Mouse (Mus musculus) neural tube, embryonic 14.5 days (tissue): ENCODE results near the gene Gm12216. TPM values are rescaled to one million over a fixed set of nuclear protein-coding genes. Genes with fewer than 3 reads are reported as not detected.

Source experiments
- ATAC-seq: fragments of 200-750 bp; cut with Nextera tagmentation; 2 replicates; pipeline ENCODE4 v1.8.0; 2017; ENCODE audit warnings: low read depth, mild to moderate bottlenecking, moderate TSS enrichment, moderate library complexity
- H3K27ac ChIP-seq: fragments of 300-500 bp; sonication (generic); 2 replicates; pipeline ENCODE4 v1.5.1; 2014; ENCODE audit warnings: low read depth, mild to moderate bottlenecking, control low read depth, low read length, moderate library complexity, mixed read lengths
- H3K27me3 ChIP-seq: fragments of 300-500 bp; sonication (generic); 2 replicates; pipeline ENCODE4 v1.6.1; 2014; ENCODE audit warnings: low read length; ENCODE audit not compliant: control insufficient read depth, insufficient read depth
- H3K36me3 ChIP-seq: fragments of 300-500 bp; sonication (generic); 2 replicates; pipeline ENCODE4 v1.6.1; 2014; ENCODE audit warnings: low read length, mixed read lengths; ENCODE audit not compliant: control insufficient read depth, insufficient read depth
- H3K4me1 ChIP-seq: fragments of 300-500 bp; sonication (generic); 2 replicates; pipeline ENCODE4 v1.6.1; 2014; ENCODE audit warnings: low read length; ENCODE audit not compliant: control insufficient read depth, insufficient read depth
- H3K4me2 ChIP-seq: fragments of 300-500 bp; sonication (generic); 2 replicates; pipeline ENCODE4 v1.6.1; 2014; ENCODE audit warnings: mild to moderate bottlenecking, low read depth, low read length, control low read depth
- H3K4me3 ChIP-seq: fragments of 300-500 bp; sonication (generic); 2 replicates; pipeline ENCODE4 v1.5.1; 2014; ENCODE audit warnings: low read depth, low read length, control low read depth, mixed read lengths
- H3K9ac ChIP-seq: fragments of 300-500 bp; sonication (generic); replicated peaks from 2 replicates; pipeline ENCODE4 v1.6.1; 2014; ENCODE audit warnings: low read depth, mild to moderate bottlenecking, control low read depth, low read length, mixed read lengths
- H3K9me3 ChIP-seq: fragments of 300-500 bp; sonication (generic); 2 replicates; pipeline ENCODE4 v1.6.1; 2016; ENCODE audit warnings: low read length; ENCODE audit not compliant: control insufficient read depth
- WGBS: fragments of 180-500 bp; shearing (Covaris S2); extraction: QIAGEN DNeasy Blood & Tissue Kit; methylation state at CpG from one replicate; pipeline ENCODE4 v1.1.7; 2014; 5-methylcytosine and 5-hydroxymethylcytosine counted together
- polyA plus RNA-seq: library from polyadenylated mRNA; unstranded; fragments of >200 nt; fragmentation: Nextera tagmentation; extraction: Ambion mirVana; gene quantifications from 2 replicates; pipeline ENCODE4 v1.2.1, GENCODE M21; 2014

Gene Gm12216
- polyA plus RNA-seq, 1 experiment from 2014 or later, result 0.44 TPM

GRCm38 (mm10) chr11:53795813-53796212 is 63.2 kb downstream of the Gm12216 start:
- WGBS, result 63% methylated on average over 8 of the region's 8 CpGs
- Histone ChIP-seq H3K9me3 (no peaks in the 10 kb centered on the region), H3K36me3 (no peaks in the 10 kb centered on the region), H3K27me3 (no peaks in the 10 kb centered on the region), H3K9ac (no peak overlapping the region), H3K27ac (no peak overlapping the region), H3K4me3 (no peak overlapping the region), H3K4me1 (no peaks in the 10 kb centered on the region), H3K4me2 (no peak overlapping the region)
- ATAC-seq, result no peak

DNA sequence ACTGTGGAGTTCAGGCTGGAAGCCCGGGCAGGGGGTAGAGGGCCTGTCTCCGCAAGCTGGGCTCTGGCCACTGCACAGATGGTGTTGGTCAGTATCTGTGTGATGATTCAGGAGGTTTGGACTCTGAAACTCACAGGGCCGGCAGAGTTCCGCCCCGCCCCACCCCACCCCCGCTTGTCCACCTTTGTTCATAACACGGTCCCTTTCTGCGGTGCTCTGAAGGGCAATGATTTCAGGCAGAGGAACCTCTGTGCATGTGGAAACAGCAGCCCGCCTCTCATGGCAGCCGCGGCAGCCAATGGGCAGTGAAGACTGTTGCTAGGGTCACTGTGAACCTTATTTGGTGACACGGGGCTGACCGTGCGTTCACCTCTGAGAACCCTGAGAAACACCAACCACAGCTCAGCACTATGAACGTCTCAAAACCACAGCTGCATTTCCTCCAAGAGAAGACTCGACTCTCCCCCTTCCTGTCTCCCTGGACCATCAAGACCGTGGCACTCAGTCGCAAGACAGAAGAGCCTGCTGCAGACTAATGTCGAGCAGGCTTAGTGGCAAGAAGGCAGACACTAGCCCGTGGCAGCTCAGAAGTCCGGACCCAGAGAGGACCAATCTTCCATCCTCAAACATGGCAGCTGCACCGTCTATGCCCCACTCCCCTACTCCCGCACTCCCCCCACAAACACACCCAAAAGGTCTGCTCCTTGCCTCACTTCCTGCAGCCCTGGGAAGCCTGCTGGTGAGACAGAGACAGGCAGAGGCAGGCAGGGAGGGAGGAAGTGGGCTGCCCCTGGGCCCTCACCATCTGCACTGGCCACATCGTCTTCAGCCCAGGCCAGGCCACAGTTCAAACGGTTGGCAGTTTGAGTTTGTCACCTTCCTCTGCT is 64.1 kb downstream of the Gm12216 start:
- Histone ChIP-seq H3K27ac (no peak overlapping the region), H3K4me2 (no peak overlapping the region), H3K36me3 (no peaks in the 10 kb centered on the region), H3K9me3 (no peaks in the 10 kb centered on the region), H3K4me3 (no peak overlapping the region), H3K27me3 (no peaks in the 10 kb centered on the region), H3K9ac (no peak overlapping the region), H3K4me1 (no peaks in the 10 kb centered on the region)
- WGBS, result 57% methylated on average over 25 of the region's 25 CpGs
- no peak for ATAC-seq

GRCm38 (mm10) chr11:53794015-53794414 is 65.0 kb downstream of the Gm12216 start:
- Histone ChIP-seq H3K27ac (no peak overlapping the region), H3K4me2 (no peak overlapping the region), H3K9me3 (no peaks in the 10 kb centered on the region), H3K27me3 (no peaks in the 10 kb centered on the region), H3K4me3 (no peak overlapping the region), H3K4me1 (no peaks in the 10 kb centered on the region), H3K36me3 (no peaks in the 10 kb centered on the region), H3K9ac (no peak overlapping the region)
- no peak for ATAC-seq
- WGBS, result 89% methylated on average over 3 of the region's 3 CpGs

- Histone ChIP-seq H3K36me3 (no peaks in the 10 kb centered on the region), H3K4me2 (no peak overlapping the region), H3K4me1 (no peaks in the 10 kb centered on the region), H3K9me3 (no peaks in the 10 kb centered on the region), H3K9ac (no peak overlapping the region), H3K27me3 (no peaks in the 10 kb centered on the region), H3K4me3 (no peak overlapping the region), H3K27ac (no peak overlapping the region)
- 63% methylated on average over 3 of the region's 3 CpGs for WGBS
- no peak for ATAC-seq
Measured at GRCm38 (mm10) chr11:53792986-53793385, 66.1 kb downstream of the Gm12216 start.

GRCm38 (mm10) chr11:53789277-53789676 is 69.8 kb downstream of the Gm12216 start:
- no peak overlapping the region for H3K9ac ChIP-seq
- no peak overlapping the region for H3K27ac ChIP-seq
- H3K4me3 ChIP-seq, result no peak overlapping the region
- no peak overlapping the region for H3K4me2 ChIP-seq
- H3K4me1 ChIP-seq, result no peaks in the 10 kb centered on the region
- H3K27me3 ChIP-seq, result no peaks in the 10 kb centered on the region
- H3K36me3 ChIP-seq, result no peaks in the 10 kb centered on the region
- WGBS, result 84% methylated on average over 3 of the region's 3 CpGs
- ATAC-seq, result no peak
- H3K9me3 ChIP-seq, result no peaks in the 10 kb centered on the region

DNA sequence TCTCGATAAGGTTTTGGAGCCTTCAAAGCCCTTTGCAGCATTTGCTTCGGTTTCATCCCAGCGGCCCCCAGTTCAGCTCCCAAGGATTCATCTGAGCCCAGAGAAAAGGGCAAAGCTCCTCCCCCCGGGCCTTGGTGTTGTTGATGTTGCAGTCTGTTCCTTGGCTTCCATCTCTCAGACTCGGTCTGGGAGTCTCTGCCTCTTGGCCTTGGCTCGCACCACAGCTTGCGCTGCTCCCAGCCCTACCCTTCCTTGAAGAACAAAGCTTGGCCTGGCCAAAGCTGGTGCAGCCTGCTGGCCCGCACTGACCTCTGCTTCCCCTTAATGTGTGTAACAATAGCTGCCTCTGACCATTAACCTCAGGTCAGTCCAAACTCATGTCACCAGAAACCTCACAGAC is 70.9 kb downstream of the Gm12216 start:
- H3K9ac ChIP-seq, result no peak overlapping the region
- WGBS, result 58% methylated on average over 8 of the region's 8 CpGs
- no peak overlapping the region for H3K27ac ChIP-seq
- no peaks in the 10 kb centered on the region for H3K9me3 ChIP-seq
- H3K4me2 ChIP-seq, result no peak overlapping the region
- no peaks in the 10 kb centered on the region for H3K36me3 ChIP-seq
- no peak for ATAC-seq
- no peak overlapping the region for H3K4me3 ChIP-seq
- no peaks in the 10 kb centered on the region for H3K4me1 ChIP-seq
- H3K27me3 ChIP-seq, result no peaks in the 10 kb centered on the region

- 85% methylated on average over 13 of the region's 13 CpGs for WGBS
- Histone ChIP-seq H3K9me3 (no peaks in the 10 kb centered on the region), H3K27ac (no peak overlapping the region), H3K9ac (no peak overlapping the region), H3K4me1 (no peaks in the 10 kb centered on the region), H3K4me3 (no peak overlapping the region), H3K27me3 (no peaks in the 10 kb centered on the region), H3K36me3 (no peaks in the 10 kb centered on the region), H3K4me2 (no peak overlapping the region)
- no peak for ATAC-seq
Measured at GRCm38 (mm10) chr11:53786058-53787031, 72.7 kb downstream of the Gm12216 start.

- no peaks in the 10 kb centered on the region for H3K4me1 ChIP-seq
- no peak for ATAC-seq
- no peaks in the 10 kb centered on the region for H3K36me3 ChIP-seq
- no peaks in the 10 kb centered on the region for H3K9me3 ChIP-seq
- H3K27ac ChIP-seq, result no peak overlapping the region
- no peaks in the 10 kb centered on the region for H3K27me3 ChIP-seq
- WGBS, result 82% methylated on average over 3 of the region's 3 CpGs
- no peak overlapping the region for H3K4me3 ChIP-seq
- H3K9ac ChIP-seq, result no peak overlapping the region
- no peak overlapping the region for H3K4me2 ChIP-seq
Measured at GRCm38 (mm10) chr11:53785311-53785936, 73.6 kb downstream of the Gm12216 start.
